Mouse (Mus musculus): ENCODE data around the gene Tmem184b. TPM values are rescaled to one million over a fixed set of nuclear protein-coding genes. Genes with fewer than 3 reads are reported as not detected.

The Tmem184b gene
- polyA plus RNA-seq, 1 experiment from 2014 or later, result 37.5 TPM

DNA sequence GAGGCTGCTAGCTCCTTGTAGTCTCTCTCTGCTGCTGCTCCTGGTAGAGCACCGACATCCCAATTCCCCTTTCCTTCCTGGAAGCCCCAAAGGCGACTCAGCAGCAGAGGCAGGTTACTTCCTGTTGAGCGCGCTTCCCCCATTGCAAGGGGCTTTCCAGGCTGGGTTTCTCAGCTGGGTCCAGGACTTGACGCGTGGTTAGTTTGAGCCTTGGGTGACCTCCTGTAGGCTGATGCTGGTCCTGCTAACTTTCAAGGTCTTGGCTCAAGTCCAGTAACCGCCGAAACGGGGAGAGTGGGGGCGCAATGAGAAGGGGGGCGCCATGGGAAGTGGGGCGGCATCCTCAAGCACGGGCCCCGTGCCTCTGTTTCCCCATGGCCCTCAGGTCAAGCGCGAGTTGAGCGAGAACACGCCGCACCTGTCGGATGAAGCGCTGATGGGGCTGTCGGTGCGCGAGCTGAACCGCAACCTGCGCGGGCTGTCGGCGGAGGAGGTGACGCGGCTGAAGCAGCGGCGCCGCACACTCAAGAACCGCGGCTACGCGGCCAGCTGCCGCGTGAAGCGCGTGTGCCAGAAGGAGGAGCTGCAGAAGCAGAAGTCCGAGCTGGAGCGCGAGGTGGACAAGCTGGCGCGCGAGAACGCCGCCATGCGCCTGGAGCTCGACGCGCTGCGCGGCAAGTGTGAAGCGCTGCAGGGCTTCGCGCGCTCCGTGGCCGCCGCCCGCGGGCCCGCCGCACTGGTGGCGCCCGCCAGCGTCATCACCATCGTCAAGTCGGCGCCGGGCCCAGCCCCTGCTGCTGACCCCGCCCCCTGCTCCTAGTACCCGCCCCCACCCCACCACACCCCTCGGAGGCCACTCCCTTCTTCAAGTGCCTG is 46.1 kb downstream of the Tmem184b start:
- peak overlapping the region; percentile 89 for H3K4me2 ChIP-seq (replicated peaks)
- H3K9ac ChIP-seq (replicated peaks), result peak overlapping the region; percentile 48
- peaks cover 4% of the 10 kb centered on the region; the same call in 1 of the 2 replicates for H3K36me3 ChIP-seq
- H3K4me3 ChIP-seq, result peak overlapping the region; percentile 44
- H3K4me1 ChIP-seq, result peaks cover 18% of the 10 kb centered on the region
- no peak overlapping the region; the same call in 1 of the 2 replicates for H3K27ac ChIP-seq (replicated peaks)
- ATAC-seq (replicated peaks), result peak; percentile 74
- under 1% methylated on average over 71 of the region's 77 CpGs for WGBS
- H3K9me3 ChIP-seq, result no peaks in the 10 kb centered on the region
- H3K27me3 ChIP-seq, result peaks cover 9% of the 10 kb centered on the region; the same call in 1 of the 2 replicates

DNA sequence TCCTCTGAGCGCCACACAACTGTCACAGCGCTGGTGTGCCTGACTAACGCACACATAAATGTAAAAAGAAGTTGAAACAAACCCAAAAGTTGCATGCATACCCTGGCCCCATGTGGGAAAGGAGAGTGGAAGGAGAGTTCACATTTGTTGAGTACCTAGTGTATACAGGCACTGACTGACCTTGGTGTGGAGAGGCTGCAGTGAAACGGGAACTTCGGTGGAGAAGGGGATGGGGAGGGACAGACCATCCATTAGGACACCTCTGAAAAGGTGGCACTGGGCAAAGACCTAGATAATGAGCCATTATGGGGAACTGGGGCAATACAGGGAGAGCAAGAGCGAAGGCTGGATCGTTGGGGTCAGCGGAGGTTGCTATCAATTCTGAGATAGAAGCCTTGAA is 46.9 kb downstream of the Tmem184b start:
- WGBS, result 78% methylated on average over 8 of the region's 8 CpGs
- peak overlapping the region; percentile 89; the same call in 1 of the 2 replicates for H3K4me2 ChIP-seq (replicated peaks)
- H3K9ac ChIP-seq (replicated peaks), result no peak overlapping the region
- H3K27me3 ChIP-seq, result peaks cover 9% of the 10 kb centered on the region; the same call in 1 of the 2 replicates
- peak overlapping the region; percentile 44; the same call in 1 of the 2 replicates for H3K4me3 ChIP-seq
- no peak overlapping the region for H3K27ac ChIP-seq (replicated peaks)
- peaks cover 18% of the 10 kb centered on the region for H3K4me1 ChIP-seq
- H3K36me3 ChIP-seq, result peaks cover 2% of the 10 kb centered on the region; the same call in 1 of the 2 replicates
- H3K9me3 ChIP-seq, result no peaks in the 10 kb centered on the region
- no peak for ATAC-seq (replicated peaks)

DNA sequence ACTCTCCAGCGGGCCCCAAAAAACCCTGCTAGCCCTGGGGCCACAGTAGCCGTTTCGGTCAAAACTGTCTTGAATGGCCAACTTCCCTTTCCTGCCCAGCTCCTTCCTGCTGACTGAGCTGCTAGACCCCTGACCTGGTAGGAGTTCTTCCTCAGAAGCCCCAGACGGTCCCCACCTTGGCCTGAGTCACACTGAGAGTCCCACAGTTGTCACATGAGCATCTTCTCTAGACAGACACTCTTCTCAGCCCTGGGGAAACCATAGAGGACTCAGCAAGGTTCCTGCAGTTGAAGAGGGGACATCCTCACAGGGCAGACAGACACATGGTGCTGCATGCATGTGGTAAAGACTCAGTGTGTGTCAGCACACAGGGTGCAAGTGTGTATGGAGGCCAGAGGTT is 48.8 kb downstream of the Tmem184b start:
- no peak for ATAC-seq (replicated peaks)
- Histone ChIP-seq H3K27ac (replicated peaks) (no peak overlapping the region), H3K4me3 (no peak overlapping the region), H3K27me3 (peaks cover 9% of the 10 kb centered on the region; the same call in 1 of the 2 replicates), H3K9ac (replicated peaks) (no peak overlapping the region), H3K4me2 (replicated peaks) (no peak overlapping the region), H3K4me1 (peaks cover 18% of the 10 kb centered on the region), H3K9me3 (no peaks in the 10 kb centered on the region), H3K36me3 (no peaks in the 10 kb centered on the region)
- 85% methylated on average over 4 of the region's 4 CpGs for WGBS

DNA sequence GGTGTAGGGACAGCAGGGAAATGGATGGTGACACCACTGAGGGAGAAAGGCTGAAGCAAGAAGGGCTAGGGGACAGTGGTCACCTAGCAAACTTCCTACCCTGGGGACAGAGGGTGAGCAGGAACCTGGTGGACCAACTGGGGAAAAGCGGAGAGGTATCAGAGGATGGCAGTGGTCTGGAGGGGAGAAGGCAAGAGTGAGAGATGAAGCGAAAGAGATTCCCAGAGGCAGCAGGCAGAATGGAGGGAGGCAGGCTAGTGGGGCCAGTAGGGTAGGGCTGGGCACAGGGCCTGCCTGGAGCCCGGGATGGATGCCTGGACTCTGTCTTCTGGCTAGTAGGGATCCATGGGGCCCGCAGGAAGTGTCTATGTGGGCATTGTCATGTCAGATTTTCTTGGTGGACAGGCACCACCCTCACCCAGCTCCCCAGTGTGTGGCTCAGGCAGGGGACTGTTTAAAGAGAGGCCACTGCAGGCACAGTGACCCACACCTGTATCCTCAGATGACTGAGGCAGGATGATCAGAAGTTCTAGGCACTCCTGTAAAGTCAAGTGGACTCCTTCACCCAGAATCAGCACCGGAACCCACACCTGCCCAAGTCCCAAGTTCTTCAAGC is 49.6 kb downstream of the Tmem184b start:
- Histone ChIP-seq H3K4me1 (peaks cover 18% of the 10 kb centered on the region), H3K4me3 (no peak overlapping the region), H3K9ac (replicated peaks) (no peak overlapping the region), H3K9me3 (no peaks in the 10 kb centered on the region), H3K4me2 (replicated peaks) (no peak overlapping the region), H3K27me3 (peaks cover 9% of the 10 kb centered on the region; the same call in 1 of the 2 replicates), H3K27ac (replicated peaks) (no peak overlapping the region), H3K36me3 (no peaks in the 10 kb centered on the region)
- ATAC-seq (replicated peaks), result no peak
- WGBS, result 82% methylated on average over 5 of the region's 5 CpGs

DNA sequence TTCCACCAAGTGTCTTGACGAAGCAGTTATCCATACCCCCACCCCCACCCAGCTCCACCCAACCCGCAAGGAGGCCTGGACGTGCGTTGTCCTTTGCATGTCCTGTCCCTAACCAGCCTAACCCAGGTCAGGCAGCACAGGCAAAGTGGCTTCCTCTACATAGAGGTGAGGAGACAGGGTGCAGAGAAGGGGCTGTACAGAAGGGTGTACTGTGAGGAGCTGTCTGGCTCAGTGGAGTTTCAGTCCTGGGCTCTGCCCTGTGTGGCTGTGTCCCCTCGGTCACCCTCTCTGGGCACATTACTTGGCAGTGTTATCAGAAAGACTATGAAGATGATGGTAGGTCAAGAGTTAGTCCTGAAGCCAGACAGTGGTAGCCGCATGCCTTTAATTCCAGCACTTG is 50.9 kb downstream of the Tmem184b start:
- no peak overlapping the region for H3K27ac ChIP-seq (replicated peaks)
- peaks cover 9% of the 10 kb centered on the region; the same call in 1 of the 2 replicates for H3K27me3 ChIP-seq
- no peak overlapping the region for H3K4me2 ChIP-seq (replicated peaks)
- ATAC-seq (replicated peaks), result no peak
- H3K9me3 ChIP-seq, result no peaks in the 10 kb centered on the region
- peaks cover 17% of the 10 kb centered on the region for H3K4me1 ChIP-seq
- H3K9ac ChIP-seq (replicated peaks), result no peak overlapping the region
- no peak overlapping the region for H3K4me3 ChIP-seq
- WGBS, result 87% methylated on average over 6 of the region's 6 CpGs
- no peaks in the 10 kb centered on the region for H3K36me3 ChIP-seq

DNA sequence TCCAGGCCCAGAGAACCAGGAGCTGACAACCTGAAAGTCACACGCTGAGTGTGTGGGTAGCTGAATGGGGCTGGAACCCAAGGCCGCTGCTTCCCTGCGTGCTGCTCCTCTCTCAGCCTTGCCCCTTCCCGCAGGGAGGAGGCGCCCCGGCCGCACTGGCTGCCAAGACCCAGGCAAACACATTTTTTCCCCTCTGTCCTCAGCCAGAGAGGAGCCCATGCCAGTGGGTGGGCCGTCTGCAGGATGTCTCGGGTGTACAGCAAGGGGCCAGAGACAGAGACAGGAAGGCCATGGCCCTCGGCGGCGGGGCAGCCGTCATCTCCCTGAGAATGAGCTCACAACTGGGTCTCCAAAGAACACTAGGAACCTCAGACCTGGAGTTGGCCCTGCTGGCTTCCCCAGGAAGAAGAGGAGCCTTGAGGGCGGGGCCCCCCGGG is 52.0 kb downstream of the Tmem184b start:
- 39% methylated on average over 15 of the region's 15 CpGs for WGBS
- Histone ChIP-seq H3K4me3 (no peak overlapping the region), H3K9me3 (no peaks in the 10 kb centered on the region), H3K36me3 (no peaks in the 10 kb centered on the region), H3K9ac (replicated peaks) (no peak overlapping the region), H3K27ac (replicated peaks) (no peak overlapping the region), H3K4me1 (peaks cover 12% of the 10 kb centered on the region), H3K27me3 (peaks cover 6% of the 10 kb centered on the region; the same call in 1 of the 2 replicates), H3K4me2 (replicated peaks) (no peak overlapping the region)
- ATAC-seq (replicated peaks), result no peak

DNA sequence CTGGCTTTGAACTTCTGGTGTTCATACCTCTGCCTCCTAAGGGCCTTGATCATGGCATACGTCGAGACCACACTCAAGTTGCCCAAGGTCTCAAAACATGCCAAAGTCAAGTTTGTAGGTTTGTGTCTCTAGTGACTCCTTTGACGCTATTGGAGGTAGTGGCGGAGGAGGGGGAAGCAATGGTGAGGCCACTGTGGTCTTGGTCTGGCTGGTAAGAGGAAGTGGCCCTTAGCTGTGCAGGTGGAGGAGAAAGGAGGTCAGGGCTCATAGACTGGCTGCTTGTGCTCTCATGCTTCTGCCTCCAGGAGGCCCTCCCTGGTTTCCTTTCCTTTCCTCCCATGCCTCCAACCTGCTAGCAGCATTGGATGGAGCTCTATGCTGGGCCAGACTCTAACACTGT is 52.5 kb downstream of the Tmem184b start:
- H3K27me3 ChIP-seq, result 0 out of 2 replicates have a peak, but pooled peaks cover 4% of the 10 kb centered on the region
- WGBS, result 94% methylated on average over 4 of the region's 4 CpGs

DNA sequence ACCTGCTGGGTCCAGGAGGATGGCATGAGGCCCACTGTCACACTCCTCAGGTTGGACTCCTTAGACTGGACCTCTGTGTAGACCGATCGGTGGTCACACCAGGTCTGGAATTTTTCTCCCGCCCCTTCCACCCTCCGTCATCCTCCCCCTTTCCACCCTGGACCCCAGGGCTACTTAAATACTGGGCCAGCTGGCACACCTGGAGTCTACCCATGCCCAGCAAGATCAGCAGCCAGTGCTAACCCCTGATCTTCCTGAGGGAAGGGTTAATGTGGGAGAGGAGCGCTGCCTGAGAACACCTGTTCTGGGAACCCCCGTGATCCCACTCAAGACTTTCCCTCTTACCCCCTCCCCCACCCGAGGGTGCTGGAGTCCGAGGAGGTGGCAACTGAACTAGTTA is 54.7 kb downstream of the Tmem184b start:
- Histone ChIP-seq H3K27me3 (0 out of 2 replicates have a peak, but pooled peaks cover 4% of the 10 kb centered on the region), H3K4me1 (peaks cover 12% of the 10 kb centered on the region), H3K9me3 (no peaks in the 10 kb centered on the region), H3K27ac (replicated peaks) (no peak overlapping the region), H3K4me3 (peak overlapping the region; percentile 70; the same call in 1 of the 2 replicates), H3K36me3 (no peaks in the 10 kb centered on the region), H3K9ac (replicated peaks) (no peak overlapping the region), H3K4me2 (replicated peaks) (peak overlapping the region; percentile 87)
- ATAC-seq (replicated peaks), result no peak
- 76% methylated on average over 8 of the region's 8 CpGs for WGBS

More for the DNA sequence above, 52.5 kb downstream of the Tmem184b start:
- H3K4me1 ChIP-seq, result peaks cover 12% of the 10 kb centered on the region
- H3K4me3 ChIP-seq, result no peak overlapping the region
- no peaks in the 10 kb centered on the region for H3K9me3 ChIP-seq
- no peaks in the 10 kb centered on the region for H3K36me3 ChIP-seq
- H3K4me2 ChIP-seq (replicated peaks), result no peak overlapping the region
- no peak for ATAC-seq (replicated peaks)
- H3K9ac ChIP-seq (replicated peaks), result no peak overlapping the region
- no peak overlapping the region for H3K27ac ChIP-seq (replicated peaks)

DNA sequence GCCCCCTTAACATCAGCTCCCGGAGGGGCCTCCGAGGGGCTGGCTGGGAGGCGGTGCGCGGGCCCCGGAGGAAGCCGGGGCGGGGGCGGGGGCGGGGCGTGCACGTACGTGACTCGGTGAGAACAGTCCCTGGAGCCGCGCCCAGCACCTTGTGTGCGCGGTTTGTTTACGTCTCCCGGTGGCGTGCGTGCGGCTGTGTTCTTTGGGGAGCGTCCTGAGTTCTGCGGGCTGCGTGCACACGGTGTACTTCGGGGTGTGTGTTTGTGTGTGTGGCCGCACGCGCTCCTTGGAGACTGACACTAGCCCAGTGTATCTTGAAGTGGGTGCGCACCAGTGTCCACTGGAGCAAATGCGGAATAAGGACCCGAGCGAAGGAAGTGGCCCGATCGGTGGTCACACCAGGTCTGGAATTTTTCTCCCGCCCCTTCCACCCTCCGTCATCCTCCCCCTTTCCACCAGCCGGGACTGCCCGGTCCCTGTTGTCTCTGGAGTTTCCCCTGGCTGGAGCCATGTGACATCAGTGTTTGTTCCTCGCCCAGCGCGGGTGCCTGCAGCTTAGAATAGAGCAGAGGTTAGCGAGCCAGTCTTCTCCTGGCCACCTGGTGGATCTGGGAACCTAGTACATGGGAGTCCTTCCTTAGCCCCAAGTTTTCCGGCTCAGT is 55.4 kb downstream of the Tmem184b start:
- WGBS, result under 1% methylated on average over 46 of the region's 46 CpGs

DNA sequence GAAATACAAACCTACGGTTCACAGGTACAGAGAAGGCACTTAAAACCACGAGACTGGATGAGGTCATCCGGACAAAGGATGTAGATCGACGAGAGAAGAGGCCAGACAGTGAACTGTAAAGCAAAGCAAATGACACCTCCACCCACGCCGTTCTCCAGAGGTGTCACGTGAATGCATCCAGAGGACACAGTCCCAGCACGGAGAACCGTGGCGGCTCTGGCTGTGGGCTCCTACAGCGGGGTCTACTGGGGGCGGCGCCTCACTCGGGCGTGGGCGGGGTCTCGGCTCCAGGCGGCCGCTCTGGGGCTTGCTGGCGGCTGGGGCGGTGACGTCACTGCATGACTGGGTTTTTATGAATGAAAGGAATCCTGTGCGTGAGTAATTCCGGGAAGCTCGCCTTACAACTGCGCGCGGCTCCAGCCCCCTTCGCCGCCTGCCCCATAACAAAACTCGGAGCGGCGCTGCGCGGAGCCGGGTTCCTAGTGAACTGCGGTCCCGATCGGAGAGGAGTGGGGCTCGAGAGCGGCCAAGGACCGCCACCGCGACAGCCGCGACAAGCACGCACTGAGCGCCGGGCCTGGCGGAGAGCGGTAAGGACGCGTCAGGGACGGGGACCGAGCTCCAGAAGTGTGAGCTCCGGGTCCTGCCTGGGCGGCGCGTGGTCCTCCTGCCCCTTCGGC is 56.1 kb downstream of the Tmem184b start:
- H3K36me3 ChIP-seq, result no peaks in the 10 kb centered on the region
- ATAC-seq (replicated peaks), result peak; percentile 93
- H3K27ac ChIP-seq (replicated peaks), result peak overlapping the region; percentile 75
- under 1% methylated on average over 61 of the region's 61 CpGs for WGBS
- peak overlapping the region; percentile 87 for H3K4me2 ChIP-seq (replicated peaks)
- H3K4me3 ChIP-seq, result peak overlapping the region; percentile 70
- no peaks in the 10 kb centered on the region for H3K9me3 ChIP-seq
- peak overlapping the region; percentile 56 for H3K9ac ChIP-seq (replicated peaks)
- 0 out of 2 replicates have a peak, but pooled peaks cover 4% of the 10 kb centered on the region for H3K27me3 ChIP-seq
- H3K4me1 ChIP-seq, result peaks cover 12% of the 10 kb centered on the region

More for the DNA sequence above, 55.4 kb downstream of the Tmem184b start:
- no peaks in the 10 kb centered on the region for H3K9me3 ChIP-seq
- peak; percentile 61 for ATAC-seq (replicated peaks)
- H3K27me3 ChIP-seq, result 0 out of 2 replicates have a peak, but pooled peaks cover 4% of the 10 kb centered on the region
- H3K4me2 ChIP-seq (replicated peaks), result peak overlapping the region; percentile 87
- H3K4me1 ChIP-seq, result peaks cover 12% of the 10 kb centered on the region
- H3K9ac ChIP-seq (replicated peaks), result peak overlapping the region; percentile 56
- H3K4me3 ChIP-seq, result peak overlapping the region; percentile 70
- H3K36me3 ChIP-seq, result no peaks in the 10 kb centered on the region
- peak overlapping the region; percentile 75 for H3K27ac ChIP-seq (replicated peaks)
